Mouse (Mus musculus) lung, postnatal 0 days (tissue): ENCODE results near the gene Dkkl1.

Source experiments
- CTCF ChIP-seq: IDR thresholded peaks from 2 replicates; pipeline ENCODE4 v1.5.1; 2016; ENCODE audit warnings: antibody characterized with exemption, mild to moderate bottlenecking
- EP300 ChIP-seq: IDR thresholded peaks from 2 replicates; pipeline ENCODE4 v1.6.1; 2016; ENCODE audit warnings: antibody characterized with exemption, mild to moderate bottlenecking, control low read depth

DNA sequence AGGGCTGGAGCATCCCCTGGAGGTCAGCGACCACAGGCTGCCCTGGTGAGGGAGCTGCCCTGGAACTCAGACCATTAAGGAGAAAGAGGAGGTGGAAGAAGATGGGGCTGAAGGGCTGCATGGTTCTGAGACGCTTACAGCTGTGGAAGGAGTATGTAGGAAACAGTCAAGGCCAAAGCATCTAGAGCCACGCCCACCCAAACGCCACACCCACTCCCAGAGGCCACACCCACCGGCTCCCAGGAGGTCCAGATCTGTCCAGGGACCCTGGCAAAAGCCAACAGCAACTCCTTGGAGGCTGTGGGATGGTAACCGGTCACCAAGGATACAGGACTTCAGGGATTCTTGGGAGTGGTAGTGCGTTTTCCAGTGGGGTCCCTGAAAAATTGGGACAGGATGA is 33.4 kb downstream of the Dkkl1 start:
- TF ChIP-seq CTCF = no peak
- TF ChIP-seq EP300 = no peak
